Mouse (Mus musculus) left cerebral cortex, adult 2 months (tissue): ENCODE measurements at regions not wholly inside any gene's neighbourhood (a gene's known extent, or its start where the extent isn't known, plus 50 kb on each side); places are given as distances from the start of the nearest gene placed in this dataset.

Experiments used
- DNase-seq, 2 experiments: peaks; one replicate each; pipeline ENCODE4 v3.0.0; 2021 to 2022; ENCODE audit warnings: low spot score in 2 of 2, mixed read lengths in 1 of 2; ENCODE audit errors: extremely low spot score in 1 of 2
- H3K27ac ChIP-seq: fragments of 200-600 bp; 2 replicates; pipeline ENCODE4 v1.8.1; 2022
- H3K4me3 ChIP-seq: fragments of 200-600 bp; 2 replicates; pipeline ENCODE4 v1.8.1; 2022
- CTCF ChIP-seq: fragments of 200-600 bp; IDR thresholded peaks from 2 replicates; pipeline ENCODE4 v1.8.1; 2022; ENCODE audit warnings: antibody characterized with exemption, mild to moderate bottlenecking, moderate library complexity
- intact Hi-C: fragments of 180-260 bp; cut with DNase I; formaldehyde crosslinking; loops from one replicate; pipeline ENCODE4 v1.15.1; 2025

GRCm38 (mm10) chr7:137860520-137860919 lies 423.1 kb downstream of the Glrx3 start:
- Histone ChIP-seq H3K4me3 (no peak overlapping the region), H3K27ac (no peak overlapping the region)
- intact Hi-C loops: no loop called here
- DNase-seq: no peak
- TF ChIP-seq CTCF: no peak

GRCm38 (mm10) chr7:137864912-137865311 lies 427.5 kb downstream of the Glrx3 start:
- TF ChIP-seq CTCF: no peak
- intact Hi-C loops: no loop called here
- Histone ChIP-seq H3K27ac (no peak overlapping the region), H3K4me3 (no peak overlapping the region)
- no peak for DNase-seq

GRCm38 (mm10) chr7:137865457-137865856 lies 428.0 kb downstream of the Glrx3 start:
- no peak overlapping the region for H3K27ac ChIP-seq
- intact Hi-C loops: no loop called here
- no peak overlapping the region for H3K4me3 ChIP-seq
- DNase-seq: no peak
- TF ChIP-seq CTCF: no peak

- no peak for DNase-seq
- intact Hi-C loops: no loop called here
Measured at GRCm38 (mm10) chr7:137866880-137867279, 429.5 kb downstream of the Glrx3 start.

GRCm38 (mm10) chr7:137868501-137868900 lies 431.1 kb downstream of the Glrx3 start:
- H3K4me3 ChIP-seq: no peak overlapping the region
- no peak for TF ChIP-seq CTCF
- intact Hi-C loops: no loop called here
- H3K27ac ChIP-seq: no peak overlapping the region
- no peak for DNase-seq

More at GRCm38 (mm10) chr7:137866880-137867279, 429.5 kb downstream of the Glrx3 start:
- no peak overlapping the region for H3K4me3 ChIP-seq
- no peak for TF ChIP-seq CTCF
- H3K27ac ChIP-seq: no peak overlapping the region

GRCm38 (mm10) chr7:137875306-137875705 lies 437.9 kb downstream of the Glrx3 start:
- intact Hi-C loops: no loop called here
- no peak for TF ChIP-seq CTCF
- DNase-seq: no peak
- H3K27ac ChIP-seq: no peak overlapping the region
- no peak overlapping the region for H3K4me3 ChIP-seq

- DNase-seq: no peak
- Histone ChIP-seq H3K4me3 (no peak overlapping the region), H3K27ac (no peak overlapping the region)
- no peak for TF ChIP-seq CTCF
- intact Hi-C loops: no loop called here
Measured at GRCm38 (mm10) chr7:137879296-137879695, 441.9 kb downstream of the Glrx3 start.

- no peak for TF ChIP-seq CTCF
- no peak overlapping the region for H3K4me3 ChIP-seq
- intact Hi-C loops: no loop called here
- DNase-seq: no peak
- H3K27ac ChIP-seq: no peak overlapping the region
Measured at GRCm38 (mm10) chr7:137882876-137883275, 445.5 kb downstream of the Glrx3 start.

- DNase-seq: no peak
- Histone ChIP-seq H3K27ac (no peak overlapping the region), H3K4me3 (no peak overlapping the region)
- intact Hi-C loops: no loop called here
- no peak for TF ChIP-seq CTCF
Measured at GRCm38 (mm10) chr7:137883701-137884100, 446.3 kb downstream of the Glrx3 start.

- no peak overlapping the region for H3K4me3 ChIP-seq
- TF ChIP-seq CTCF: no peak
- no peak for DNase-seq
Measured at GRCm38 (mm10) chr7:137885146-137885545, 447.7 kb downstream of the Glrx3 start.

GRCm38 (mm10) chr7:137888731-137889130 lies 451.3 kb downstream of the Glrx3 start:
- no peak overlapping the region for H3K4me3 ChIP-seq
- no peak overlapping the region for H3K27ac ChIP-seq
- no peak for TF ChIP-seq CTCF
- intact Hi-C loops: no loop called here
- DNase-seq: no peak

More at GRCm38 (mm10) chr7:137885146-137885545, 447.7 kb downstream of the Glrx3 start:
- intact Hi-C loops: no loop called here
- no peak overlapping the region for H3K27ac ChIP-seq

GRCm38 (mm10) chr7:137906424-137907060 lies 469.1 kb downstream of the Glrx3 start:
- intact Hi-C loops: no loop called here
- no peak overlapping the region for H3K27ac ChIP-seq
- no peak for TF ChIP-seq CTCF
- DNase-seq: no peak
- no peak overlapping the region for H3K4me3 ChIP-seq

- Histone ChIP-seq H3K4me3 (no peak overlapping the region), H3K27ac (no peak overlapping the region)
- no peak for DNase-seq
- intact Hi-C loops: no loop called here
- TF ChIP-seq CTCF: no peak
Measured at GRCm38 (mm10) chr7:137909456-137909855, 472.0 kb downstream of the Glrx3 start.
